Comparison of ENCODE assay signal across 8 mouse cellular contexts in genomic region chr15:8108360-8108965, GRCm38 (mm10). TPM values are rescaled to one million over a fixed set of nuclear protein-coding genes. Genes with fewer than 3 reads are reported as not detected.
DNase-seq lines count a peak whose midpoint lies in the region; ATAC-seq and TF ChIP-seq lines count a peak whose summit lies in the region.

No protein-coding gene starts in this region.

- TF ChIP-seq CTCF in cortical plate, adult 2 months (IDR thresholded peaks at IDR 0.05; ENCODE audit: extremely low read depth, insufficient read depth, low read length): no peak

- ATAC-seq in kidney, embryonic 16.5 days (ENCODE audit: low FRiP score, low TSS enrichment): peak; percentile 44; the same call in 1 of the 2 replicates
- ATAC-seq in hindbrain, embryonic 14.5 days (ENCODE audit: low FRiP score): peak; percentile 34
- peak; percentile 64 for ATAC-seq in midbrain, embryonic 15.5 days (replicated peaks)

- peaks cover 14% of the 10 kb centered on the region for H3K36me3 ChIP-seq in kidney, embryonic 16.5 days (ENCODE audit: insufficient read depth, low read length)
- peaks cover 10% of the 10 kb centered on the region for H3K36me3 ChIP-seq in hindbrain, embryonic 14.5 days (replicated peaks; ENCODE audit: control insufficient read depth, insufficient read depth)
- peaks cover 7% of the 10 kb centered on the region; the same call in 1 of the 2 replicates for H3K36me3 ChIP-seq in midbrain, embryonic 15.5 days (replicated peaks)

- no peak for TF ChIP-seq POLR2A in cortical plate, adult 2 months (IDR thresholded peaks at IDR 0.05; ENCODE audit: extremely low read depth, insufficient read depth, low read length)

- DNase-seq in kidney, postnatal 14 days: no peak
- DNase-seq in hindbrain, embryonic 14.5 days (ENCODE audit: low spot score): no peak
- no peak for DNase-seq in urinary bladder, postnatal 10 days (ENCODE audit: low spot score)
- DNase-seq in ovary, adult 18-20 months (ENCODE audit: low spot score): no peak
- DNase-seq in yolk sac, embryonic 10.5 days (ENCODE audit: low spot score): no peak

- 61% methylated on average over 19 of the region's 19 CpGs for WGBS in kidney, embryonic 16.5 days
- 58% methylated on average over 19 of the region's 19 CpGs for WGBS in hindbrain, embryonic 14.5 days
- 60% methylated on average over 19 of the region's 19 CpGs for WGBS in midbrain, embryonic 15.5 days

- peak overlapping the region; percentile 58 for H3K4me2 ChIP-seq in kidney, embryonic 16.5 days (replicated peaks; ENCODE audit: low read depth, low read length)
- H3K4me2 ChIP-seq in hindbrain, embryonic 14.5 days (replicated peaks): peak overlapping the region; percentile 79
- H3K4me2 ChIP-seq in midbrain, embryonic 15.5 days: peak overlapping the region; percentile 67

- H3K27me3 ChIP-seq in kidney, embryonic 16.5 days (ENCODE audit: insufficient read depth, low read length): no peaks in the 10 kb centered on the region
- H3K27me3 ChIP-seq in hindbrain, embryonic 14.5 days (ENCODE audit: control insufficient read depth, insufficient read depth, low read length): no peaks in the 10 kb centered on the region
- H3K27me3 ChIP-seq in midbrain, embryonic 15.5 days (replicated peaks): no peaks in the 10 kb centered on the region

- peak overlapping the region; percentile 96 for H3K4me3 ChIP-seq in kidney, embryonic 16.5 days (ENCODE audit: low read length)
- H3K4me3 ChIP-seq in cortical plate, adult 2 months (ENCODE audit: insufficient read depth, low read length): peak overlapping the region; percentile 67
- peak overlapping the region; percentile 80 for H3K4me3 ChIP-seq in hindbrain, embryonic 14.5 days (replicated peaks; ENCODE audit: low read length)
- peak overlapping the region; percentile 84 for H3K4me3 ChIP-seq in midbrain, embryonic 15.5 days

- peak overlapping the region; percentile 64 for H3K9ac ChIP-seq in kidney, embryonic 16.5 days (replicated peaks; ENCODE audit: low read length)
- H3K9ac ChIP-seq in hindbrain, embryonic 14.5 days: peak overlapping the region; percentile 70
- peak overlapping the region; percentile 44 for H3K9ac ChIP-seq in midbrain, embryonic 15.5 days

- H3K27ac ChIP-seq in kidney, embryonic 16.5 days (ENCODE audit: low read length): peak overlapping the region; percentile 63; the same call in 1 of the 2 replicates
- H3K27ac ChIP-seq in cortical plate, adult 2 months (ENCODE audit: insufficient read depth, low read length): no peak overlapping the region
- H3K27ac ChIP-seq in hindbrain, embryonic 14.5 days: peak overlapping the region; percentile 77
- H3K27ac ChIP-seq in midbrain, embryonic 15.5 days: peak overlapping the region; percentile 83

- H3K9me3 ChIP-seq in kidney, embryonic 16.5 days (ENCODE audit: low read length): no peaks in the 10 kb centered on the region
- H3K9me3 ChIP-seq in hindbrain, embryonic 14.5 days (ENCODE audit: control insufficient read depth, low read length): no peaks in the 10 kb centered on the region
- H3K9me3 ChIP-seq in midbrain, embryonic 15.5 days: no peaks in the 10 kb centered on the region

- peaks cover 16% of the 10 kb centered on the region for H3K4me1 ChIP-seq in kidney, embryonic 16.5 days (ENCODE audit: insufficient read depth, low read length)
- no peaks in the 10 kb centered on the region for H3K4me1 ChIP-seq in cortical plate, adult 2 months (ENCODE audit: control insufficient read depth, insufficient read depth, low read length)
- peaks cover 21% of the 10 kb centered on the region for H3K4me1 ChIP-seq in hindbrain, embryonic 14.5 days (replicated peaks; ENCODE audit: control insufficient read depth, insufficient read depth, low read length)
- peaks cover 23% of the 10 kb centered on the region for H3K4me1 ChIP-seq in midbrain, embryonic 15.5 days

RNA-seq across cellular contexts. Expression of gene Nup155, which starts 0.6 kb away (rescaled TPM):
- polyA plus RNA-seq in kidney, embryonic 16.5 days (2015; fragmentation: Nextera tagmentation; extraction: Ambion mirVana): 19.4 and 20.0 TPM in 2 replicates
- polyA plus RNA-seq in cortical plate, adult 2 months (2012; rRNA removed): 11.5 TPM in 2 replicates
- 12.2 and 12.8 TPM in 2 replicates for polyA plus RNA-seq in hindbrain, embryonic 14.5 days (2014; fragmentation: Nextera tagmentation; extraction: Ambion mirVana)
- polyA plus RNA-seq in midbrain, embryonic 15.5 days (2015; fragmentation: Nextera tagmentation; extraction: Ambion mirVana): 10.6 and 11.4 TPM in 2 replicates

RNA-seq across cellular contexts. Expression of gene Wdr70, which starts 9.5 kb away (rescaled TPM):
- polyA plus RNA-seq in kidney, embryonic 16.5 days (2015; fragmentation: Nextera tagmentation; extraction: Ambion mirVana): 60.2 and 60.5 TPM in 2 replicates
- 26.5 and 26.6 TPM in 2 replicates for polyA plus RNA-seq in cortical plate, adult 2 months (2012; rRNA removed)
- polyA plus RNA-seq in hindbrain, embryonic 14.5 days (2014; fragmentation: Nextera tagmentation; extraction: Ambion mirVana): 59.8 and 64.7 TPM in 2 replicates
- polyA plus RNA-seq in midbrain, embryonic 15.5 days (2015; fragmentation: Nextera tagmentation; extraction: Ambion mirVana): 68.8 and 73.1 TPM in 2 replicates
